In the genomic region with DNA sequence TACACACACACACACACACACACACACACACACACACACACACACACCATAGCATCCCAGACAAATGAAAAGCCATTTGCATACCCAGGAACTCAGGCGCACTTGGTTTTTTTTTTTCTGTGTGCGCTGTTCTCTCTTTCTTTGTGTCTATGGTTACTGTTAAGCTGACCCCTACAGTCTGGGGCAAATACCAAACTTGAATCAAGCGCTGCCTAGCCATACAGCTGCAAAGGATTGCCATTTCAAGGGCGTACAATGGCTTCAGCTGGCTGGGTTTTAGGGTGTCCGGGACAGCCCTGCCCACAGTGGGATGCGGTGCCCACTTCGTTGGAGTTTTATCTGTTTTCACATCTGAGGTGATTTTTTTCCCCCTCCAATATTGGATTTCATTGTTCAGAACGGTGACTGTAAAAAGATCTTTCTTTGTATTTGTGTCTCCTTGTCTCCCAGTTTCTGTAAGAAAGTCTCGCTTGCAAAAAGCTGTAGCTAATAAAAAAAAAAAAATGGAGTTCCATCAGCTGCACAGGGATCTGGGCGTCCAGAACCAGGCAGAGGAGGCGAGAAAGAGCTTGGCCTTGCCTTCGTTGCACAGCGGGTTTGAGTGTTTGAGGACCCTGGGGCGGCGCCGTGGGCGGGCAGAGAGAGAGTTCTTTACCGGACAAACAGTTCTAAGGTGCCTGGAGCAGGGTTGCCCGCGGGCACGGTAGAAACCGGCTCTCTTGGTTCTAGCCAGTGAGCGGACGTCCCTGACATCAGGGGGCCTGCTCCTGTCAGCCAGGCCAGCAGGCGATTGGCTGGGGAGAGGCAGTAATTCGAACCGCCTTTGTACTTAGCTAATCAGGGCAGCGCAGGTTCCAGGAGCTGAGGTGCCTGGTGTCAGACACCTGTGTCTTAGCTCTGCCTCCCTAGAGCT, we compare ENCODE assay signal across 8 mouse cellular contexts.
A peak's percentile ranks its signal among the peaks of the same experiment; 100 is the strongest.
DNase-seq lines count a peak whose midpoint lies in the region; ATAC-seq and TF ChIP-seq lines count a peak whose summit lies in the region.

No protein-coding gene starts in this region.

- ATAC-seq in intestine, postnatal 0 days: peak; percentile 96
- peak; percentile 69 for ATAC-seq in liver, embryonic 15.5 days (ENCODE audit: insufficient read depth)
- ATAC-seq in neural tube, embryonic 13.5 days (ENCODE audit: low read depth): peak; percentile 77
- no peak for ATAC-seq in erythroblast, adult 5-6 weeks (replicated peaks; ENCODE audit: low FRiP score, poor library complexity, severe bottlenecking)

- peak overlapping the region; percentile 31 for H3K4me3 ChIP-seq in intestine, postnatal 0 days (ENCODE audit: low read depth, low read length)
- H3K4me3 ChIP-seq in liver, embryonic 15.5 days (replicated peaks): 0 out of 2 replicates have a peak overlapping the region, but pooled peaks have one; percentile 2
- H3K4me3 ChIP-seq in neural tube, embryonic 13.5 days: peak overlapping the region; percentile 38

- no peak overlapping the region; the same call in 1 of the 2 replicates for H3K9ac ChIP-seq in intestine, postnatal 0 days (ENCODE audit: low read depth, low read length)
- H3K9ac ChIP-seq in liver, embryonic 15.5 days: no peak overlapping the region
- H3K9ac ChIP-seq in neural tube, embryonic 13.5 days: peak overlapping the region; percentile 56

- no peaks in the 10 kb centered on the region for H3K36me3 ChIP-seq in intestine, postnatal 0 days (ENCODE audit: control insufficient read depth, insufficient read depth)
- no peaks in the 10 kb centered on the region for H3K36me3 ChIP-seq in liver, embryonic 15.5 days (replicated peaks)
- no peaks in the 10 kb centered on the region for H3K36me3 ChIP-seq in neural tube, embryonic 13.5 days

- peak; percentile 56 for DNase-seq in adrenal gland, postnatal 25 days
- peak; percentile 67 for DNase-seq in embryo, embryonic 11.5 days (ENCODE audit: low read depth, low spot score)
- DNase-seq in heart, adult 8-10 months (ENCODE audit: low spot score): peak; percentile 62
- no peak for DNase-seq in spleen, adult 12 weeks (ENCODE audit: low spot score)

- no peak for TF ChIP-seq CTCF in intestine, postnatal 0 days (IDR thresholded peaks at IDR 0.05; ENCODE audit: low read depth)

- WGBS in intestine, postnatal 0 days: 19% methylated on average over 28 of the region's 28 CpGs
- 12% methylated on average over 28 of the region's 28 CpGs for WGBS in liver, embryonic 15.5 days (ENCODE audit: insufficient replicate concordance)
- 2% methylated on average over 28 of the region's 28 CpGs for WGBS in neural tube, embryonic 13.5 days

- peaks cover 12% of the 10 kb centered on the region for H3K4me1 ChIP-seq in intestine, postnatal 0 days (replicated peaks; ENCODE audit: control insufficient read depth, insufficient read depth, low read length)
- no peaks in the 10 kb centered on the region for H3K4me1 ChIP-seq in liver, embryonic 15.5 days (replicated peaks)
- H3K4me1 ChIP-seq in neural tube, embryonic 13.5 days (replicated peaks): peaks cover 52% of the 10 kb centered on the region

- H3K9me3 ChIP-seq in intestine, postnatal 0 days (ENCODE audit: control insufficient read depth): no peaks in the 10 kb centered on the region
- no peaks in the 10 kb centered on the region for H3K9me3 ChIP-seq in liver, embryonic 15.5 days (replicated peaks)
- H3K9me3 ChIP-seq in neural tube, embryonic 13.5 days: no peaks in the 10 kb centered on the region

- H3K27me3 ChIP-seq in intestine, postnatal 0 days (replicated peaks; ENCODE audit: control insufficient read depth, insufficient read depth, low read length): no peaks in the 10 kb centered on the region
- H3K27me3 ChIP-seq in liver, embryonic 15.5 days: peaks cover 22% of the 10 kb centered on the region
- peaks cover 19% of the 10 kb centered on the region for H3K27me3 ChIP-seq in neural tube, embryonic 13.5 days

- H3K4me2 ChIP-seq in intestine, postnatal 0 days (replicated peaks; ENCODE audit: low read depth): peak overlapping the region; percentile 68
- peak overlapping the region; percentile 43 for H3K4me2 ChIP-seq in liver, embryonic 15.5 days
- peak overlapping the region; percentile 63 for H3K4me2 ChIP-seq in neural tube, embryonic 13.5 days

- H3K27ac ChIP-seq in intestine, postnatal 0 days (ENCODE audit: low read depth, low read length): peak overlapping the region; percentile 23
- no peak overlapping the region for H3K27ac ChIP-seq in liver, embryonic 15.5 days (replicated peaks)
- 0 out of 2 replicates have a peak overlapping the region, but pooled peaks have one; percentile 3 for H3K27ac ChIP-seq in neural tube, embryonic 13.5 days (replicated peaks)
